ENCODE assay signal across 8 mouse cellular contexts in genomic region chr1:181210147-181210546, GRCm38 (mm10). TPM values are rescaled to one million over a fixed set of nuclear protein-coding genes. Genes with fewer than 3 reads are reported as not detected.
DNase-seq lines count a peak whose midpoint lies in the region; ATAC-seq and TF ChIP-seq lines count a peak whose summit lies in the region.

No protein-coding gene starts in this region.

- no peaks in the 10 kb centered on the region for H3K9me3 ChIP-seq in MEL (replicated peaks; ENCODE audit: insufficient read depth, low read length)
- no peaks in the 10 kb centered on the region for H3K9me3 ChIP-seq in forebrain, postnatal 0 days (ENCODE audit: low read length)
- H3K9me3 ChIP-seq in midbrain, embryonic 10.5 days (replicated peaks): no peaks in the 10 kb centered on the region

- peaks cover 2% of the 10 kb centered on the region; the same call in 1 of the 2 replicates for H3K36me3 ChIP-seq in kidney, adult 2 months (ENCODE audit: control insufficient read depth, insufficient read depth, low read length)
- peaks cover 24 to 27% of the 10 kb centered on the region in 2 experiments for H3K36me3 ChIP-seq in MEL (ENCODE audit: control insufficient read depth in 1 of 2, insufficient read depth in 2 of 2, low read length in 2 of 2)
- peaks cover 8% of the 10 kb centered on the region; the same call in 1 of the 2 replicates for H3K36me3 ChIP-seq in forebrain, postnatal 0 days (ENCODE audit: insufficient read depth)
- peaks cover 38% of the 10 kb centered on the region for H3K36me3 ChIP-seq in midbrain, embryonic 10.5 days

- no peak for TF ChIP-seq EP300 in MEL (IDR thresholded peaks at IDR 0.05; ENCODE audit: low read depth in 1 of 2, low read length in 2 of 2)

- no peak for ATAC-seq in forebrain, postnatal 0 days

- TF ChIP-seq RAD21 in MEL (IDR thresholded peaks at IDR 0.05; ENCODE audit: low read depth, low read length): no peak

- no peak for TF ChIP-seq POLR2A in kidney, adult 2 months (IDR thresholded peaks at IDR 0.05; ENCODE audit: low read depth, low read length)
- no peak for TF ChIP-seq POLR2A in MEL (IDR thresholded peaks at IDR 0.05; ENCODE audit: control insufficient read depth in 1 of 2, insufficient read depth in 1 of 2, low read depth in 1 of 2, low read length in 2 of 2, poor library complexity in 1 of 2)

- H3K4me1 ChIP-seq in kidney, adult 2 months (ENCODE audit: control insufficient read depth, insufficient read depth, low read length): peaks cover 10% of the 10 kb centered on the region; the same call in 1 of the 2 replicates
- peaks cover 0 to 9% of the 10 kb centered on the region in 2 experiments; a peak in 2 of 4 replicates for H3K4me1 ChIP-seq in MEL (ENCODE audit: control insufficient read depth in 1 of 2, insufficient read depth in 2 of 2, low read length in 2 of 2)
- peaks cover 8% of the 10 kb centered on the region; the same call in 1 of the 2 replicates for H3K4me1 ChIP-seq in forebrain, postnatal 0 days (ENCODE audit: insufficient read depth)
- peaks cover 30% of the 10 kb centered on the region for H3K4me1 ChIP-seq in midbrain, embryonic 10.5 days

- 3% methylated on average over 4 of the region's 4 CpGs for WGBS in kidney, adult 2 months
- WGBS in forebrain, postnatal 0 days: 13% methylated on average over 4 of the region's 4 CpGs
- WGBS in midbrain, embryonic 10.5 days: 25% methylated on average over 4 of the region's 4 CpGs

- no peak for DNase-seq in kidney, adult 2 months
- no peak for DNase-seq in kidney, postnatal 25 days
- peak; percentile 30 for DNase-seq in MEL (ENCODE audit: low read depth, low spot score)
- peak; percentile 19 for DNase-seq in forebrain, postnatal 0 days
- no peak for DNase-seq in midbrain, embryonic 10.5 days (ENCODE audit: low spot score)
- no peak for DNase-seq in spleen, postnatal 10 days (ENCODE audit: low spot score in 2 of 2)
- DNase-seq in embryo, embryonic 9.5 days (ENCODE audit: extremely low spot score): no peak
- no peak for DNase-seq in cerebellum, adult 11-12 months

- peaks cover 43% of the 10 kb centered on the region for H3K79me2 ChIP-seq in MEL (ENCODE audit: control insufficient read depth, insufficient read depth, low read length, poor library complexity)

- no peak for TF ChIP-seq CTCF in kidney, adult 2 months (conservative IDR thresholded peaks at IDR 0.05; ENCODE audit: insufficient read depth, insufficient read length, low read depth, low read length)
- TF ChIP-seq CTCF in MEL (IDR thresholded peaks at IDR 0.05 in 2 of 3, conservative IDR thresholded peaks at IDR 0.05 in 1 of 3; ENCODE audit: control insufficient read depth in 1 of 3, insufficient read depth in 1 of 3, low read depth in 2 of 3, low read length in 3 of 3, poor library complexity in 1 of 3, severe bottlenecking in 1 of 3): no peak
- TF ChIP-seq CTCF in forebrain, postnatal 0 days (IDR thresholded peaks at IDR 0.05; ENCODE audit: low read depth): no peak

- peak overlapping the region; percentile 87 for H3K4me2 ChIP-seq in forebrain, postnatal 0 days (ENCODE audit: low read depth)

- peak overlapping the region; percentile 67 for H3K4me3 ChIP-seq in kidney, adult 2 months (ENCODE audit: insufficient read depth, low read depth, low read length)
- peak overlapping the region; percentile 95 to 99 for H3K4me3 ChIP-seq in MEL (ENCODE audit: control insufficient read depth in 1 of 2, insufficient read depth in 1 of 2, low read depth in 2 of 2, low read length in 2 of 2)
- H3K4me3 ChIP-seq in forebrain, postnatal 0 days (ENCODE audit: low read depth, low read length): peak overlapping the region; percentile 99
- H3K4me3 ChIP-seq in midbrain, embryonic 10.5 days: peak overlapping the region; percentile 75

- H3K9ac ChIP-seq in MEL (ENCODE audit: control insufficient read depth, low read depth, low read length, poor library complexity, severe bottlenecking): peak overlapping the region; percentile 97
- H3K9ac ChIP-seq in forebrain, postnatal 0 days: peak overlapping the region; percentile 94

- peak overlapping the region; percentile 50; the same call in 1 of the 2 replicates for H3K27ac ChIP-seq in kidney, adult 2 months (ENCODE audit: insufficient read depth, low read depth, low read length)
- H3K27ac ChIP-seq in MEL (ENCODE audit: control insufficient read depth, low read depth, low read length): no peak overlapping the region; the same call in 1 of the 2 replicates
- H3K27ac ChIP-seq in forebrain, postnatal 0 days (ENCODE audit: low read depth, low read length): no peak overlapping the region
- no peak overlapping the region for H3K27ac ChIP-seq in midbrain, embryonic 10.5 days (replicated peaks)

- no peaks in the 10 kb centered on the region for H3K27me3 ChIP-seq in kidney, adult 2 months (replicated peaks; ENCODE audit: control insufficient read depth, insufficient read depth, low read length)
- H3K27me3 ChIP-seq in MEL (ENCODE audit: control insufficient read depth in 1 of 2, insufficient read depth in 2 of 2, low read length in 2 of 2): no peaks in the 10 kb centered on the region
- H3K27me3 ChIP-seq in forebrain, postnatal 0 days (ENCODE audit: insufficient read depth, low read length): no peaks in the 10 kb centered on the region
- no peaks in the 10 kb centered on the region for H3K27me3 ChIP-seq in midbrain, embryonic 10.5 days (ENCODE audit: low read depth, poor library complexity, severe bottlenecking)

TF ChIP-seq in MEL, 35 proteins besides CTCF, POLR2A, EP300 and RAD21:
- no peak for TF ChIP-seq ZMIZ1 (IDR thresholded peaks at IDR 0.05; ENCODE audit: low read depth, low read length)
- TF ChIP-seq TCF12 (IDR thresholded peaks at IDR 0.05; ENCODE audit: low read depth, low read length): no peak
- TF ChIP-seq GABPA (IDR thresholded peaks at IDR 0.05; ENCODE audit: low read depth, low read length): no peak
- no peak for TF ChIP-seq SMC3 (IDR thresholded peaks at IDR 0.05; ENCODE audit: low read depth, low read length)
- no peak for TF ChIP-seq CHD2 (IDR thresholded peaks at IDR 0.05; ENCODE audit: low read length)

RNA-seq across cellular contexts. Expression of gene Wdr26, which starts 1.7 kb away (rescaled TPM):
- 28.5 and 32.1 TPM in 2 replicates for polyA plus RNA-seq in kidney, adult 2 months (2012; rRNA removed)
- total RNA-seq in MEL (2012; rRNA removed): 21.6 and 23.5 TPM in 2 replicates
- polyA plus RNA-seq in MEL (2012; ENCODE audit: insufficient read depth in 1 of 2, insufficient read length in 2 of 2, low read depth in 1 of 2, low replicate concordance in 2 of 2, missing spikeins in 1 of 2): 10 to 100 TPM in 1 of 2 experiments, not detected in 1; 35.1 TPM
- 51.5 and 55.6 TPM in 2 replicates for total RNA-seq in forebrain, postnatal 0 days (2014; rRNA removed)
- polyA plus RNA-seq in forebrain, postnatal 0 days (2015; fragmentation: Nextera tagmentation; extraction: Ambion mirVana): 26.1 and 43.0 TPM in 2 replicates
- 29.8 and 33.8 TPM in 2 replicates for polyA plus RNA-seq in midbrain, embryonic 10.5 days (2016; fragmentation: Nextera tagmentation; extraction: Ambion mirVana)

Comparison
In these comparisons a context has a peak if more than half of its experiments do, and no peak if none do; other contexts are left out.
1. DNase-seq: peak in MEL (single experiment) and forebrain, postnatal 0 days (single experiment); none in kidney, adult 2 months (single experiment), kidney, postnatal 25 days (0 of 2), midbrain, embryonic 10.5 days (single experiment), spleen, postnatal 10 days (0 of 2), embryo, embryonic 9.5 days (single experiment) and cerebellum, adult 11-12 months (single experiment).
2. Peak in every context shown above with its lines, with median percentiles within 50 percentile points of each other: H3K4me3 ChIP-seq.